Mouse (Mus musculus): ENCODE results near the gene Olfr348. TPM values are rescaled to one million over a fixed set of nuclear protein-coding genes. Genes with fewer than 3 reads are reported as not detected.

Olfr348 gene
- not detected in 2 replicates for polyA plus RNA-seq (2012; rRNA removed)

DNA sequence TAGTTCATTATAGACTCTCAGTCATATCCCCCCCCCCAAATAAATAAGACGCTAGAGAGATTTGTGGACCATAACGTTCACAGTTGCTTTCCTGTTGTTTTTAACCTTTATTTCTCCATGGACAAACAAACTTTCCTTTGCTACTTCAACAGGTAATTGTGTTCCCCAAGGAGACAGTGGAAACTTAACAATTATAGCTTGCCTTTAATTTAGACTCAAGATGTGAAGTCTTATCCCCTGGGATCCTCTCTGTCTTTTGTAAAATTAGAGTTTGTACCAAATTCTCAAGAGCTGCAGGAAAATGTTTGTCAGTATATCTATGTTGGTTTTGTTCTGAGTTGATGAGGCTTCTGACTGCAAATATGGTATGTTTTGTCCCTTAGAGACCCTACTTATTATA, at the start of gene Olfr348:
TSS of gene Olfr348 (plus strand) at position 301 of the 400 bp plus-strand sequence.
- no peak within 1 kb of the TSS for H3K4me3 ChIP-seq (replicated peaks; ENCODE audit: extremely low read depth, low read depth, low read length)
- no peak for DNase-seq
- 52% methylated on average over 2 of the region's 2 CpGs for WGBS
- no peaks in the 10 kb centered on the region for H3K4me1 ChIP-seq (ENCODE audit: control insufficient read depth, insufficient read depth, low read length)
- TF ChIP-seq CTCF (IDR thresholded peaks at IDR 0.05; ENCODE audit: insufficient read depth, low read length) (no peak), POLR2A (IDR thresholded peaks at IDR 0.05; ENCODE audit: borderline replicate concordance, extremely low read depth, low read depth, low read length) (no peak)

- 49% methylated on average over 3 of the region's 3 CpGs for WGBS
Observed at GRCm38 (mm10) chr2:36736226-36736625, 47.9 kb upstream of the Olfr348 start.

GRCm38 (mm10) chr2:36790238-36790637, 6.2 kb downstream of the Olfr348 start, which contains the start of gene Olfr50:
Gene Olfr50, plus strand, starts transcription at chr2:36790538.
- 75% methylated on average over 2 of the region's 2 CpGs for WGBS
- no peak for DNase-seq
- Histone ChIP-seq H3K4me3 (replicated peaks; ENCODE audit: extremely low read depth, low read depth, low read length) (no peak within 1 kb of the TSS), H3K4me1 (ENCODE audit: control insufficient read depth, insufficient read depth, low read length) (no peaks in the 10 kb centered on the region)
- TF ChIP-seq CTCF (IDR thresholded peaks at IDR 0.05; ENCODE audit: insufficient read depth, low read length) (no peak), POLR2A (IDR thresholded peaks at IDR 0.05; ENCODE audit: borderline replicate concordance, extremely low read depth, low read depth, low read length) (no peak)

More at GRCm38 (mm10) chr2:36736226-36736625, 47.9 kb upstream of the Olfr348 start:
- Histone ChIP-seq H3K4me1 (ENCODE audit: control insufficient read depth, insufficient read depth, low read length) (no peaks in the 10 kb centered on the region), H3K4me3 (replicated peaks; ENCODE audit: extremely low read depth, low read depth, low read length) (no peak overlapping the region)
- TF ChIP-seq CTCF (IDR thresholded peaks at IDR 0.05; ENCODE audit: insufficient read depth, low read length) (no peak), POLR2A (IDR thresholded peaks at IDR 0.05; ENCODE audit: borderline replicate concordance, extremely low read depth, low read depth, low read length) (no peak)
- no peak for DNase-seq

GRCm38 (mm10) chr2:36816932-36817331, 32.9 kb downstream of the Olfr348 start, which contains the start of gene Olfr3:
Gene Olfr3, minus strand, starts transcription at chr2:36817032.
- 56% methylated on average over 1 of the region's 1 CpGs for WGBS
- Histone ChIP-seq H3K4me1 (ENCODE audit: control insufficient read depth, insufficient read depth, low read length) (no peaks in the 10 kb centered on the region), H3K4me3 (replicated peaks; ENCODE audit: extremely low read depth, low read depth, low read length) (no peak within 1 kb of the TSS)
- no peak for DNase-seq
- TF ChIP-seq POLR2A (IDR thresholded peaks at IDR 0.05; ENCODE audit: borderline replicate concordance, extremely low read depth, low read depth, low read length) (no peak), CTCF (IDR thresholded peaks at IDR 0.05; ENCODE audit: insufficient read depth, low read length) (no peak)

Other genes with a start within 250 kb of the Olfr348 start
- not detected in 2 replicates for gene Olfr344, start 217.6 kb upstream of the Olfr348 start, polyA plus RNA-seq (2012; rRNA removed)
- gene Olfr345, start 144.2 kb upstream of the Olfr348 start, polyA plus RNA-seq (2012; rRNA removed) = not detected in 2 replicates
- gene Olfr346, start 98.5 kb upstream of the Olfr348 start, polyA plus RNA-seq (2012; rRNA removed) = not detected in 2 replicates
- gene Olfr347, start 52.4 kb upstream of the Olfr348 start, polyA plus RNA-seq (2012; rRNA removed) = not detected in 2 replicates
- gene Olfr50, start 6.3 kb downstream of the Olfr348 start, polyA plus RNA-seq (2012; rRNA removed) = not detected in 2 replicates
- gene Olfr3, start 32.8 kb downstream of the Olfr348 start, polyA plus RNA-seq (2012; rRNA removed) = not detected in 2 replicates
- gene Olfr350, start 62.0 kb downstream of the Olfr348 start, polyA plus RNA-seq (2012; rRNA removed) = not detected in 2 replicates
- not detected in 2 replicates for gene Olfr351, start 78.4 kb downstream of the Olfr348 start, polyA plus RNA-seq (2012; rRNA removed)
- gene Olfr352, start 84.2 kb downstream of the Olfr348 start, polyA plus RNA-seq (2012; rRNA removed) = not detected in 2 replicates
- not detected in 2 replicates for gene Olfr353, start 108.7 kb downstream of the Olfr348 start, polyA plus RNA-seq (2012; rRNA removed)
- gene Olfr354, start 121.4 kb downstream of the Olfr348 start, polyA plus RNA-seq (2012; rRNA removed) = not detected in 2 replicates
- gene Olfr355, start 144.6 kb downstream of the Olfr348 start, polyA plus RNA-seq (2012; rRNA removed) = not detected in 2 replicates
- not detected in 2 replicates for gene Olfr356, start 152.8 kb downstream of the Olfr348 start, polyA plus RNA-seq (2012; rRNA removed)
- gene Olfr357, start 209.6 kb downstream of the Olfr348 start, polyA plus RNA-seq (2012; rRNA removed) = not detected in 2 replicates
- not detected in 2 replicates for gene Olfr358, start 225.1 kb downstream of the Olfr348 start, polyA plus RNA-seq (2012; rRNA removed)